Comparison of ENCODE assay signal across 9 mouse cellular contexts in genomic region chr2:80356656-80357231, GRCm38 (mm10). TPM values are rescaled to one million over a fixed set of nuclear protein-coding genes. Genes with fewer than 3 reads are reported as not detected.
DNase-seq lines count a peak whose midpoint lies in the region; ATAC-seq and TF ChIP-seq lines count a peak whose summit lies in the region.
"Had no signal": no experiment of that assay in that cellular context is flagged by ENCODE, and none has a peak within 500 bp of the region (broad histone marks: within the 10 kb centered on the region; RNA-seq: fewer than 3 reads in every experiment).

No protein-coding gene starts in this region.

- H3K36me3 ChIP-seq in hindbrain, embryonic 13.5 days: peaks cover 29% of the 10 kb centered on the region
- peaks cover 22% of the 10 kb centered on the region for H3K36me3 ChIP-seq in neural tube, embryonic 12.5 days

- TF ChIP-seq POLR2A in brain, embryonic 14.5 days (IDR thresholded peaks at IDR 0.05; ENCODE audit: borderline replicate concordance, extremely low read depth, insufficient read depth, insufficient read length, poor library complexity, severe bottlenecking): no peak

- peak; percentile 12 for DNase-seq in layer of hippocampus, adult 11-12 months (ENCODE audit: low spot score)
- DNase-seq in layer of hippocampus, postnatal 25 days (ENCODE audit: extremely low spot score in 1 of 2, low spot score in 1 of 2): no peak
- DNase-seq in brain, embryonic 14.5 days (ENCODE audit: low read depth): peak; percentile 61
- DNase-seq in gastrocnemius, postnatal 25 days: no peak
- DNase-seq in left cerebral cortex, postnatal 4 days: no peak

- H3K4me1 ChIP-seq in hindbrain, embryonic 13.5 days (replicated peaks): no peaks in the 10 kb centered on the region
- H3K4me1 ChIP-seq in neural tube, embryonic 12.5 days: no peaks in the 10 kb centered on the region

- no peaks in the 10 kb centered on the region for H3K27me3 ChIP-seq in hindbrain, embryonic 13.5 days
- H3K27me3 ChIP-seq in neural tube, embryonic 12.5 days (replicated peaks): no peaks in the 10 kb centered on the region
- H3K27me3 ChIP-seq: heart, embryonic 13.5 days had no signal

- H3K4me3 ChIP-seq in hindbrain, embryonic 13.5 days: no peak overlapping the region
- H3K4me3 ChIP-seq in neural tube, embryonic 12.5 days: no peak overlapping the region
- H3K4me3 ChIP-seq: heart, embryonic 13.5 days had no signal

- WGBS in hindbrain, embryonic 13.5 days: 56% methylated on average over 8 of the region's 8 CpGs
- 46% methylated on average over 8 of the region's 8 CpGs for WGBS in neural tube, embryonic 12.5 days

- no peak overlapping the region for H3K4me2 ChIP-seq in hindbrain, embryonic 13.5 days
- peak overlapping the region; percentile 4; the same call in 1 of the 2 replicates for H3K4me2 ChIP-seq in neural tube, embryonic 12.5 days (replicated peaks)
- H3K4me2 ChIP-seq: heart, embryonic 13.5 days had no signal

- H3K27ac ChIP-seq in hindbrain, embryonic 13.5 days: no peak overlapping the region
- H3K27ac ChIP-seq in neural tube, embryonic 12.5 days: no peak overlapping the region
- H3K27ac ChIP-seq: heart, embryonic 13.5 days had no signal

- H3K9ac ChIP-seq in hindbrain, embryonic 13.5 days: no peak overlapping the region
- no peak overlapping the region for H3K9ac ChIP-seq in neural tube, embryonic 12.5 days
- H3K9ac ChIP-seq: heart, embryonic 13.5 days had no signal

- H3K9me3 ChIP-seq in hindbrain, embryonic 13.5 days: no peaks in the 10 kb centered on the region
- H3K9me3 ChIP-seq in neural tube, embryonic 12.5 days: no peaks in the 10 kb centered on the region
- H3K9me3 ChIP-seq: heart, embryonic 13.5 days had no signal

- TF ChIP-seq CTCF in brain, embryonic 14.5 days (IDR thresholded peaks at IDR 0.05; ENCODE audit: borderline replicate concordance, extremely low read depth, insufficient read depth, insufficient read length): peak; percentile 11; the same call in 1 of the 2 replicates

- peak; percentile 65; the same call in 1 of the 2 replicates for ATAC-seq in hindbrain, embryonic 13.5 days (ENCODE audit: low FRiP score)
- ATAC-seq in neural tube, embryonic 12.5 days (ENCODE audit: low FRiP score, low read depth): peak; percentile 58
- ATAC-seq in erythroblast, adult 5-6 weeks (replicated peaks; ENCODE audit: low FRiP score, poor library complexity, severe bottlenecking): no peak

- intact Hi-C loops in left cerebral cortex, postnatal 4 days (cut with DNase I): loop anchor here (5.0 kb wide), 1 partner anchor 166 kb away; no protein-coding TSS in a partner anchor

RNA-seq across cellular contexts. Expression of gene Dnajc10, which starts 41.5 kb away (rescaled TPM):
- total RNA-seq in layer of hippocampus, postnatal 25 days (2021): 10 to 100 TPM; 55.6 to 59.3 TPM
- 44.9 and 51.5 TPM in 2 replicates for polyA plus RNA-seq in brain, embryonic 14.5 days (2012; rRNA removed)
- polyA plus RNA-seq in hindbrain, embryonic 13.5 days (2015; fragmentation: Nextera tagmentation; extraction: Ambion mirVana): 66.3 TPM in 2 replicates
- polyA plus RNA-seq in neural tube, embryonic 12.5 days (2016; fragmentation: Nextera tagmentation; extraction: Ambion mirVana): 80.8 and 83.9 TPM in 2 replicates
- total RNA-seq in gastrocnemius, postnatal 25 days (2021): 10 to 100 TPM; 19.8 to 20.0 TPM
- 44.0 and 54.5 TPM in 2 replicates for total RNA-seq in erythroblast, adult 5-6 weeks (2015; ENCODE audit: low replicate concordance)
- total RNA-seq in erythroblast, adult 5-6 weeks (2017; ENCODE audit: low replicate concordance): 60.6 and 110 TPM in 2 replicates
- 10 to 100 TPM; 65.3 to 65.4 TPM for total RNA-seq in left cerebral cortex, postnatal 4 days (2021)

Comparison
In these comparisons a context has a peak if more than half of its experiments do, and no peak if none do; other contexts are left out.
1. DNase-seq: peak in layer of hippocampus, adult 11-12 months (single experiment) and brain, embryonic 14.5 days (single experiment); none in layer of hippocampus, postnatal 25 days (0 of 2), gastrocnemius, postnatal 25 days (single experiment) and left cerebral cortex, postnatal 4 days (single experiment).